Mouse (Mus musculus): ENCODE results near the gene Ntng1.

DNA sequence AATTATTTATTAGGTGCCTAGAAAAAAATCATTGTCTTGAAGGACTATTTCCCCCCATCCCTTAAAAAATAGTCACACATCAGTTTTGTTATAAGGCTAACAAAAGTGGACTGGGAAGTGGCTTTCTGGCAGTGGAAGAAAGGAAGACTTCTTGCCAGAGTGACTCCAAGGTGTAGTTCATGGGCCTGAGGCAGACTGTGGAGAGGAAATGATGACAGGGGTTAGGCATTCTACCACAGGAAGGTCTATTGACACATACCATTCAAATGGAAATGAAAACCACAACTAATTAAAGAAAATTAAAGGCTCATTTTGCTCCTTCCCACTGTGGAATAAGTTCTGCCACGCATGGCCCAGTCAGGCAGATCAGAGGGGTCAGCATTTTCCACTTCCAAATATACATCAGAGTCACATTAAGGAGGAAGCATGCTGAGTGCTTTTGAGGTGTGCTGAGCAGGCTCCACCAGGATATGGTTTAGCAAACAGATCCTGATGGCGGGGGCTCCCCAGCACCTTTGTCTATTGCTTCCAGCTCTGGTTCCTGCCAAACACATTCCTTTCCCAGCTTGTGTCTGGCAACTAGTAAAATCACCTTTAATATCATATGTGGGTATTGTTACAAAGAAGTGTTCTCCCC lies 403.2 kb downstream of the Ntng1 start:
- TF ChIP-seq CTCF (conservative IDR thresholded peaks at IDR 0.05; ENCODE audit: insufficient read depth, insufficient read length, low read depth, low read length) (no peak), POLR2A (IDR thresholded peaks at IDR 0.05; ENCODE audit: low read depth, low read length) (no peak)

Measured in kidney, adult 2 months (tissue).